Mouse (Mus musculus): ENCODE measurements at regions not wholly inside any gene's neighbourhood (a gene's known extent, or its start where the extent isn't known, plus 50 kb on each side); places are given as distances from the start of the nearest gene placed in this dataset.

DNA sequence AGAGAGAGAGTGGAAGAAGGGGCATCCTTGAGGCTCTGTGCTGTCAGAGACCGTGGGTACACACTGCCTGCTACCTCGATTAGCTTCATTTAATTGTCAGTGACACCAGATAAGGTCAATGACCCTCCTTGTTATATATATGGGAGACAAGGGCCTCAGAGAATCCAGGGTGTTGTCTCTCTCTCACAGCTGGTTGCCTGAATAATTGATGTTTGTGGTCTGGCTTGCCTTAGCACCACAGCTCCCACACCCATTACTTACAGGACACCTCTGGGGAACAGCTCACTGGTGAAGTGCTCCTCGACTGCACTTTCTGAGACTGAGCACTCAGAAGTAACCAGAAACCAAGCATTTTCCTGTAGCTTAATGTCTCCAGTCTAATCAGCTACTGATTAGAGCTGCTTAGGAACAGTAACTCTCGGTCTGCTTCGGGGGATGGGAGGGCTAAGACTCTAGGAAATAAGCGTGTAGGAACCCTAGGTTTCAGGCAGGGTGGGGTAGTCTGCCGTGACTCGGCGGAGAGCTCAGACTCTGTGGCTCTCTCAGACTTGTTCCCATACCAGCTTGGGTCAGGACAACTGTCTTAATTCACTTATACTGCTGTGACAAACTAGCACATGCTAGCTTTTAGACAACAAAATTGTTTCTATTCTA, 259.6 kb downstream of the Gadd45g start:
- peaks cover 6% of the 10 kb centered on the region for H3K4me1 ChIP-seq (ENCODE audit: insufficient read depth)
- TF ChIP-seq CTCF (IDR thresholded peaks at IDR 0.05; ENCODE audit: low read depth), result no peak
- WGBS, result 62% methylated on average over 9 of the region's 9 CpGs
- ATAC-seq, result no peak
- DNase-seq, result no peak
- no peak overlapping the region for H3K4me2 ChIP-seq (ENCODE audit: low read depth)
- no peak overlapping the region for H3K4me3 ChIP-seq (ENCODE audit: low read depth, low read length)
- H3K27me3 ChIP-seq (ENCODE audit: insufficient read depth, low read length), result no peaks in the 10 kb centered on the region
- H3K36me3 ChIP-seq (ENCODE audit: insufficient read depth), result no peaks in the 10 kb centered on the region
- H3K9me3 ChIP-seq (ENCODE audit: low read length), result no peaks in the 10 kb centered on the region
- H3K9ac ChIP-seq, result no peak overlapping the region
- no peak overlapping the region for H3K27ac ChIP-seq (ENCODE audit: low read depth, low read length)

DNA sequence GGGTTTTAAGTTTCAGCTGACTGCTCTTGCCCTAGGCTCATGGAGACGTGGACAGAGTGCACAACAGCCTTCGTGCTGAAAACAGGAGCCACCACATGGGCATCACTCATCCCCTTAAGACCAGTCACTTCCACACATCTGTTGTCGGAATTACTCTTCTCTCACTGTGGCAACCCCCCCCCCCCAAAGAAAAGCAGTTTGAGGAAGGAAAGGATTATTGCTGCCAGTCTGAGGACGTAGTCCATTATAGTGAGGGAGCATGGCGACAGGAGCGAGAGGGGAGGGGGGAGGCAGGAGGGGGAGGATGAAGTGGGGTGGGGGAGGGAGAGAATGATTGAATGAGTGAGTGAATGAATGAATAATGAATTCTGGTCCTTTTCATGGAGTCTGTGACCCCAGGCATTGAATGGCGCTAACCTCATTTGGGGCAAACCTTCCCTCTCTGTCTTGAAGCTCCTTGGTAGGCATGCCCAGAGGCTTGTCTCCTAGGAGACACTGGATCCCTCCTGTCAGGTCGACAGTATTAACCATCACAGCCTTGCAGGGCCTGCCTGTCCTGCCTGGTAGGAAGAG, 262.0 kb downstream of the Gadd45g start:
- H3K4me1 ChIP-seq (ENCODE audit: insufficient read depth), result peaks cover 6% of the 10 kb centered on the region
- no peaks in the 10 kb centered on the region for H3K36me3 ChIP-seq (ENCODE audit: insufficient read depth)
- DNase-seq (no peak), ATAC-seq (peak; percentile 70)
- H3K27ac ChIP-seq (ENCODE audit: low read depth, low read length), result 0 out of 2 replicates have a peak overlapping the region, but pooled peaks have one; percentile 15
- 20% methylated on average over 8 of the region's 8 CpGs for WGBS
- H3K4me2 ChIP-seq (ENCODE audit: low read depth), result no peak overlapping the region
- no peaks in the 10 kb centered on the region for H3K27me3 ChIP-seq (ENCODE audit: insufficient read depth, low read length)
- H3K9ac ChIP-seq, result no peak overlapping the region
- no peak overlapping the region for H3K4me3 ChIP-seq (ENCODE audit: low read depth, low read length)
- no peaks in the 10 kb centered on the region for H3K9me3 ChIP-seq (ENCODE audit: low read length)
- TF ChIP-seq CTCF (IDR thresholded peaks at IDR 0.05; ENCODE audit: low read depth), result no peak

DNA sequence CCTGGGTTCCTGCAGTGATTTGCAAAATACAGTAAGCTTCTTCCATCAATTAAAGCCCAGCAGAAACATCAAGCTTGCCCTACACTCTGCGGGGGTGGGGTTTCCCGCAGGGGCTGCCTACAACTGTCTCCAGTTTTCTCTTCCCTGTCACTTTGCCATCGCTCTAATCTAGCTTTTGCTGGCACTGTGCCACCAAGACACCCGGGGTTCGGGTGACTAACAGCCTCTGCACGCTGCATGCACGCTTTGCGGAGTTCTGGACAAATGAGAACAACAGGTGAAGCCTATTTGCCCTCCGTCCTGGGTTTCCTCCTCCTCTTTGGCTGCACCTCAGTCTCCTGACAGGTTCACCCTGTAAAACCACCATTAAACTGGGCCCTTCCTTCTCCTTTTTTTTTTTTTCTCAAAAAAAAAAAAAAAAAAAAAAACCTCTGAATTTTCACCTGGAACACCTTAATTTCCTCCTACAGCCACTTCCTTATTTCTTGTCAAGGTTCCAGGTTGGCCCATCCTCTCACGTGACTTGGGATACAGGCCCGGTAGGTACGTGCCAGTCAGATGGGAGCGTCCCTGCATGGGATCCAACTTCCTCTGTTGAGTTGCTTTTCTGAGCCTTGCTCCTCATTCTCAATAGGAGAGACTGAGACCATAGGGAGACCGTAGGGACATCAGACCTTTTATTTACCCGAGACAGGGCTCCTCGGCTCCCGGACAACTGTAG, 262.7 kb downstream of the Gadd45g start:
- H3K4me3 ChIP-seq (ENCODE audit: low read depth, low read length), result no peak overlapping the region
- H3K36me3 ChIP-seq (ENCODE audit: insufficient read depth), result no peaks in the 10 kb centered on the region
- TF ChIP-seq CTCF (IDR thresholded peaks at IDR 0.05; ENCODE audit: low read depth), result no peak
- no peak overlapping the region for H3K9ac ChIP-seq
- 54% methylated on average over 17 of the region's 17 CpGs for WGBS
- peaks cover 6% of the 10 kb centered on the region for H3K4me1 ChIP-seq (ENCODE audit: insufficient read depth)
- no peaks in the 10 kb centered on the region for H3K9me3 ChIP-seq (ENCODE audit: low read length)
- peak; percentile 49 for DNase-seq
- no peak overlapping the region for H3K4me2 ChIP-seq (ENCODE audit: low read depth)
- H3K27me3 ChIP-seq (ENCODE audit: insufficient read depth, low read length), result no peaks in the 10 kb centered on the region
- ATAC-seq, result peak; percentile 42; the same call in 1 of the 2 replicates
- 0 out of 2 replicates have a peak overlapping the region, but pooled peaks have one; percentile 15 for H3K27ac ChIP-seq (ENCODE audit: low read depth, low read length)

GRCm38 (mm10) chr13:52110750-52111149, 264.3 kb downstream of the Gadd45g start:
- H3K4me1 ChIP-seq (ENCODE audit: insufficient read depth), result peaks cover 6% of the 10 kb centered on the region
- DNase-seq (no peak), ATAC-seq (no peak)
- WGBS, result 79% methylated on average over 9 of the region's 9 CpGs
- H3K36me3 ChIP-seq (ENCODE audit: insufficient read depth), result no peaks in the 10 kb centered on the region
- no peaks in the 10 kb centered on the region for H3K27me3 ChIP-seq (ENCODE audit: insufficient read depth, low read length)
- H3K4me3 ChIP-seq (ENCODE audit: low read depth, low read length), result no peak overlapping the region
- no peak for TF ChIP-seq CTCF (IDR thresholded peaks at IDR 0.05; ENCODE audit: low read depth)
- H3K9ac ChIP-seq, result no peak overlapping the region
- no peak overlapping the region for H3K4me2 ChIP-seq (ENCODE audit: low read depth)
- no peak overlapping the region for H3K27ac ChIP-seq (ENCODE audit: low read depth, low read length)
- H3K9me3 ChIP-seq (ENCODE audit: low read length), result no peaks in the 10 kb centered on the region

DNA sequence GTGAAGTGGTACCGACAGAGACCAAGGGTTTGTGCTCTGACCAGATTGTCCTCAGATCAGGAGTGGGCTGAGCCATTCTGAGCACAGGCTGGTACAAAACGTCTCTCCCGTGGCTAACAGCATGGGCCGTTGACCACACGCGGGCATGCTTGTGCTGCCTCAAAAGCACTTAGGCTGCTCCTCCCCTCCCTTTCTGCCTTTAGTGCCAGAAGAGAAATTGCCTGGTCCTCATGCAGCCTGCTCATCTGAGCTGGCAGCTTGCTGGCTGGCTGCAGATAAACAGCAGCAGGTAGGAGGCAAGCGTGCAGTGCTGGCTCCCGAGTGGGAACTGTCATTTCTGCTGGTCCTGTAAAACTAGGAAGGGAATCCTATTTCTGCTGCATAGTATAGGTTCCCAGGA, 267.1 kb downstream of the Gadd45g start:
- no peak overlapping the region for H3K4me2 ChIP-seq (ENCODE audit: low read depth)
- no peak overlapping the region for H3K4me3 ChIP-seq (ENCODE audit: low read depth, low read length)
- H3K4me1 ChIP-seq (ENCODE audit: insufficient read depth), result peaks cover 9% of the 10 kb centered on the region
- DNase-seq (peak; percentile 60), ATAC-seq (peak; percentile 61)
- no peaks in the 10 kb centered on the region for H3K9me3 ChIP-seq (ENCODE audit: low read length)
- 27% methylated on average over 8 of the region's 8 CpGs for WGBS
- TF ChIP-seq CTCF (IDR thresholded peaks at IDR 0.05; ENCODE audit: low read depth), result no peak
- no peaks in the 10 kb centered on the region for H3K27me3 ChIP-seq (ENCODE audit: insufficient read depth, low read length)
- no peak overlapping the region for H3K27ac ChIP-seq (ENCODE audit: low read depth, low read length)
- no peaks in the 10 kb centered on the region for H3K36me3 ChIP-seq (ENCODE audit: insufficient read depth)
- H3K9ac ChIP-seq, result no peak overlapping the region

DNA sequence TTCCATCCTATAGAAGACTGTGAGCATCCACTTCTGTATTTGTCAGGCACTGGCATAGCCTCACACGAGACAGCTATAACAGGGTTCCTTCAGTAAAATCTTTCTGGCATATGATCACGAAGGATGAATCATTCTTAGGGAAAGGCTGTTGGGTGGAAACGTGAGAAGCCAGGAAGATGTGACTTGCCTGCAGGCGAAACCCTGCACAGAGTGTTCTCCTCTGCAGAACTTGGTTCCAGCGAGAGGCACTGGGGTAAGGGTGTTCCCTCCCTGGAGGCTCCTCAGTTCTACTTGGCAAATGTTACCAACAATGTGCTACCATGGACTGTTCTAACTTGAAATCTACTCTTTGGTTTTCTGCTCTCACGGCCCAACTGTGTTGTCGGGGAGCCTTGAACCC, 268.0 kb downstream of the Gadd45g start:
- Histone ChIP-seq H3K4me3 (ENCODE audit: low read depth, low read length) (no peak overlapping the region), H3K9me3 (ENCODE audit: low read length) (no peaks in the 10 kb centered on the region), H3K4me2 (ENCODE audit: low read depth) (no peak overlapping the region), H3K9ac (no peak overlapping the region), H3K27me3 (ENCODE audit: insufficient read depth, low read length) (no peaks in the 10 kb centered on the region), H3K4me1 (ENCODE audit: insufficient read depth) (0 out of 2 replicates have a peak, but pooled peaks cover 3% of the 10 kb centered on the region), H3K36me3 (ENCODE audit: insufficient read depth) (no peaks in the 10 kb centered on the region), H3K27ac (ENCODE audit: low read depth, low read length) (no peak overlapping the region)
- TF ChIP-seq CTCF (IDR thresholded peaks at IDR 0.05; ENCODE audit: low read depth), result no peak
- 86% methylated on average over 7 of the region's 7 CpGs for WGBS
- DNase-seq (no peak), ATAC-seq (no peak)

- no peaks in the 10 kb centered on the region for H3K9me3 ChIP-seq (ENCODE audit: low read length)
- H3K9ac ChIP-seq, result no peak overlapping the region
- ATAC-seq (no peak), DNase-seq (no peak)
- no peaks in the 10 kb centered on the region for H3K36me3 ChIP-seq (ENCODE audit: insufficient read depth)
- 93% methylated on average over 6 of the region's 6 CpGs for WGBS
- TF ChIP-seq CTCF (IDR thresholded peaks at IDR 0.05; ENCODE audit: low read depth), result no peak
- H3K27me3 ChIP-seq (ENCODE audit: insufficient read depth, low read length), result no peaks in the 10 kb centered on the region
- no peak overlapping the region for H3K4me2 ChIP-seq (ENCODE audit: low read depth)
- H3K4me1 ChIP-seq (ENCODE audit: insufficient read depth), result 0 out of 2 replicates have a peak, but pooled peaks cover 3% of the 10 kb centered on the region
- H3K4me3 ChIP-seq (ENCODE audit: low read depth, low read length), result no peak overlapping the region
- H3K27ac ChIP-seq (ENCODE audit: low read depth, low read length), result no peak overlapping the region
Measured at GRCm38 (mm10) chr13:52114962-52115361, 268.5 kb downstream of the Gadd45g start.
